In the genomic region with DNA sequence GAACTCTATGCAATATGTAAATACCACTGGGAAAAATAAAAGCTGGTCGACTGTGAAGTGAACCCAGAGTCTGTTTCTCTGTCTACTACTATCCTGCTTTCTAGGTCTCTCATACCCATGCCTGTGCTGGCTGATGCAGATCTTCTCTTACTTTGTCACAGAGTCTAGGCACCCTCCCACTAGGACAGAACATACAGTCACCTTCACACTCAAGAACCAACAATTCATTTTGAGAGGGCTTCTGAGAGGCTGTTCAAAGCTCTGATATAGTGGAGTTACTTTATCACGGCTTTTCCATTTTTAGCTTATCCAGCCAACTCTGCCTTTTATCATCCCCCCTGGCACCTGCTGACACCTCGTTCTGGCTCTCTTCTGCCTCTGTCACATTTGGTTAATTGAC, we compare ENCODE assay signal across 26 mouse cellular contexts.
"Had no signal": no experiment of that assay in that cellular context is flagged by ENCODE, and none has a peak within 500 bp of the region (broad histone marks: within the 10 kb centered on the region; RNA-seq: fewer than 3 reads in every experiment).

No protein-coding gene starts in this region.

- DNase-seq: gastrocnemius, adult 2 months; gastrocnemius, postnatal 10 days; gastrocnemius, postnatal 25 days; heart, postnatal 4 days; kidney, adult 18-20 months; kidney, adult 8-10 months; kidney, postnatal 10 days; kidney, postnatal 25 days; kidney, postnatal 4 days; liver; liver, embryonic 13.5 days; liver, postnatal 0 days had no signal

- H3K9me3 ChIP-seq: heart, embryonic 13.5 days; hindbrain, embryonic 10.5 days; hindbrain, embryonic 12.5 days; intestine, embryonic 15.5 days; limb, embryonic 10.5 days; limb, embryonic 12.5 days; liver, embryonic 13.5 days; liver, embryonic 15.5 days had no signal

- H3K36me3 ChIP-seq: heart, embryonic 13.5 days; hindbrain, embryonic 10.5 days; hindbrain, embryonic 12.5 days; intestine, embryonic 15.5 days; limb, embryonic 10.5 days; limb, embryonic 12.5 days; liver, embryonic 13.5 days; liver, embryonic 15.5 days had no signal

- H3K4me3 ChIP-seq: gastrocnemius, adult 2 months; heart, embryonic 13.5 days; hindbrain, embryonic 10.5 days; hindbrain, embryonic 12.5 days; intestine, embryonic 15.5 days; layer of hippocampus, adult 2 months; left cerebral cortex, adult 2 months; limb, embryonic 10.5 days; limb, embryonic 12.5 days; liver, embryonic 13.5 days; liver, embryonic 15.5 days had no signal

- ATAC-seq: hindbrain, embryonic 16.5 days; inflammation-experienced regulatory T-cells, adult 6 months; intestine, embryonic 15.5 days; intestine, postnatal 0 days; liver, postnatal 0 days had no signal

- H3K9ac ChIP-seq: heart, embryonic 13.5 days; hindbrain, embryonic 12.5 days; hindbrain, embryonic 14.5 days; intestine, embryonic 15.5 days; limb, embryonic 12.5 days; liver, embryonic 13.5 days; liver, embryonic 15.5 days; liver, postnatal 0 days had no signal

- H3K4me2 ChIP-seq: heart, embryonic 13.5 days; hindbrain, embryonic 12.5 days; hindbrain, embryonic 14.5 days; intestine, embryonic 15.5 days; limb, embryonic 12.5 days; liver, embryonic 11.5 days; liver, embryonic 13.5 days; liver, embryonic 15.5 days had no signal

- H3K27ac ChIP-seq: gastrocnemius, adult 2 months; heart, embryonic 13.5 days; hindbrain, embryonic 10.5 days; hindbrain, embryonic 12.5 days; hindbrain, embryonic 14.5 days; intestine, embryonic 15.5 days; layer of hippocampus, adult 2 months; left cerebral cortex, adult 2 months; limb, embryonic 10.5 days; limb, embryonic 12.5 days; liver, embryonic 13.5 days; liver, embryonic 15.5 days had no signal

- H3K4me1 ChIP-seq: hindbrain, embryonic 10.5 days; hindbrain, embryonic 12.5 days; intestine, embryonic 15.5 days; limb, embryonic 10.5 days; limb, embryonic 12.5 days; liver, embryonic 13.5 days; liver, embryonic 15.5 days had no signal

- H3K27me3 ChIP-seq: heart, embryonic 13.5 days; hindbrain, embryonic 12.5 days; intestine, embryonic 15.5 days; limb, embryonic 12.5 days; liver, embryonic 13.5 days; liver, embryonic 15.5 days had no signal
